ENCODE assay signal across 17 mouse cellular contexts in genomic region chr14:31680656-31681055, GRCm38 (mm10). TPM values are rescaled to one million over a fixed set of nuclear protein-coding genes. Genes with fewer than 3 reads are reported as not detected.
"Had no signal": no experiment of that assay in that cellular context is flagged by ENCODE, and none has a peak within 500 bp of the region (broad histone marks: within the 10 kb centered on the region; RNA-seq: fewer than 3 reads in every experiment).

No protein-coding gene starts in this region.

- ATAC-seq: midbrain, embryonic 16.5 days had no signal

- DNase-seq: kidney, adult 18-20 months; kidney, postnatal 10 days; kidney, postnatal 4 days; layer of hippocampus, postnatal 36 days; right cerebral cortex, adult 18-20 months; right cerebral cortex, postnatal 25 days; thymus, adult 18-20 months; thymus, postnatal 14 days had no signal

- H3K9ac ChIP-seq: limb, embryonic 13.5 days; liver, embryonic 15.5 days had no signal

- H3K9me3 ChIP-seq: limb, embryonic 13.5 days; liver, embryonic 15.5 days; midbrain, embryonic 10.5 days had no signal

- H3K4me1 ChIP-seq: midbrain, embryonic 10.5 days had no signal

- H3K36me3 ChIP-seq: limb, embryonic 13.5 days; liver, embryonic 15.5 days; midbrain, embryonic 10.5 days had no signal

- H3K4me3 ChIP-seq: limb, embryonic 13.5 days; liver, embryonic 15.5 days; midbrain, embryonic 10.5 days had no signal

- H3K4me2 ChIP-seq: limb, embryonic 13.5 days; liver, embryonic 15.5 days had no signal

- H3K27me3 ChIP-seq: limb, embryonic 13.5 days; liver, embryonic 15.5 days had no signal

- H3K27ac ChIP-seq: limb, embryonic 13.5 days; liver, embryonic 15.5 days; midbrain, embryonic 10.5 days had no signal

RNA-seq across cellular contexts. Expression of gene Gm49387, which starts 40.0 kb away (rescaled TPM):
- total RNA-seq: layer of hippocampus, postnatal 36 days; liver, adult 2 months; megakaryocyte, adult 5-6 weeks had no signal
- polyA plus RNA-seq: kidney, embryonic 14.5 days; midbrain, embryonic 16.5 days; neural tube, embryonic 14.5 days; small intestine, adult 2 months had no signal
